Mouse (Mus musculus): ENCODE measurements at regions not wholly inside any gene's neighbourhood (a gene's known extent, or its start where the extent isn't known, plus 50 kb on each side); places are given as distances from the start of the nearest gene placed in this dataset.

GRCm38 (mm10) chr15:62120735-62121134 is 1197.9 kb upstream of the A1bg start:
- TF ChIP-seq CTCF (IDR thresholded peaks at IDR 0.05; ENCODE audit: extremely low read depth, insufficient read depth, insufficient read length, insufficient replicate concordance), result no peak
- no peak for TF ChIP-seq POLR2A (IDR thresholded peaks at IDR 0.05; ENCODE audit: low read depth, low read length)

All from spleen, adult 2 months (tissue).